Mouse (Mus musculus) hindbrain, embryonic 11.5 days (tissue): ENCODE results near the gene Rbfox2. TPM values are rescaled to one million over a fixed set of nuclear protein-coding genes. Genes with fewer than 3 reads are reported as not detected.

Source experiments
- ATAC-seq: fragments of 200-750 bp; cut with Nextera tagmentation; 2 replicates; pipeline ENCODE4 v1.8.0; 2017; ENCODE audit warnings: mild to moderate bottlenecking, moderate TSS enrichment, moderate library complexity; ENCODE audit not compliant: low FRiP score
- DNase-seq: peaks from one replicate; pipeline ENCODE4 v3.0.0-alpha.2; 2015; ENCODE audit warnings: low spot score
- H3K27ac ChIP-seq: fragments of 300-500 bp; sonication (generic); 2 replicates; pipeline ENCODE4 v1.5.1; 2014; ENCODE audit warnings: mild to moderate bottlenecking, low read depth, low read length
- H3K27me3 ChIP-seq: fragments of 300-500 bp; sonication (generic); 2 replicates; pipeline ENCODE4 v1.6.1; 2014; ENCODE audit warnings: mild to moderate bottlenecking, low read length, moderate library complexity, mixed read lengths; ENCODE audit not compliant: control insufficient read depth, insufficient read depth
- H3K36me3 ChIP-seq: fragments of 300-500 bp; sonication (generic); 2 replicates; pipeline ENCODE4 v1.6.1; 2014; ENCODE audit warnings: mild to moderate bottlenecking, low read length, moderate library complexity, mixed read lengths; ENCODE audit not compliant: control insufficient read depth, insufficient read depth
- H3K4me1 ChIP-seq: fragments of 300-500 bp; sonication (generic); replicated peaks from 2 replicates; pipeline ENCODE4 v1.6.1; 2014; ENCODE audit warnings: low read length, mixed read lengths; ENCODE audit not compliant: control insufficient read depth, insufficient read depth
- H3K4me2 ChIP-seq: fragments of 300-500 bp; sonication (generic); replicated peaks from 2 replicates; pipeline ENCODE4 v1.6.1; 2014; ENCODE audit warnings: mild to moderate bottlenecking, low read depth, low read length
- H3K4me3 ChIP-seq: fragments of 300-500 bp; sonication (generic); 2 replicates; pipeline ENCODE4 v1.5.1; 2014; ENCODE audit warnings: low read depth, low read length
- H3K9ac ChIP-seq: fragments of 300-500 bp; sonication (generic); 2 replicates; pipeline ENCODE4 v1.6.1; 2014; ENCODE audit warnings: low read depth, low read length
- H3K9me3 ChIP-seq: fragments of 300-500 bp; sonication (generic); 2 replicates; pipeline ENCODE4 v1.6.1; 2016; ENCODE audit warnings: low read length; ENCODE audit not compliant: control insufficient read depth
- WGBS: fragments of 180-500 bp; shearing (Covaris S2); extraction: QIAGEN DNeasy Blood & Tissue Kit; methylation state at CpG from one replicate; pipeline ENCODE4 v1.1.7; 2014; 5-methylcytosine and 5-hydroxymethylcytosine counted together
- polyA plus RNA-seq: library from polyadenylated mRNA; unstranded; fragments of >200 nt; fragmentation: Nextera tagmentation; extraction: Ambion mirVana; gene quantifications from 2 replicates; pipeline ENCODE4 v1.2.1, GENCODE M21; 2014

Gene Rbfox2
- polyA plus RNA-seq, 1 experiment from 2014 or later, result 142 TPM

DNA sequence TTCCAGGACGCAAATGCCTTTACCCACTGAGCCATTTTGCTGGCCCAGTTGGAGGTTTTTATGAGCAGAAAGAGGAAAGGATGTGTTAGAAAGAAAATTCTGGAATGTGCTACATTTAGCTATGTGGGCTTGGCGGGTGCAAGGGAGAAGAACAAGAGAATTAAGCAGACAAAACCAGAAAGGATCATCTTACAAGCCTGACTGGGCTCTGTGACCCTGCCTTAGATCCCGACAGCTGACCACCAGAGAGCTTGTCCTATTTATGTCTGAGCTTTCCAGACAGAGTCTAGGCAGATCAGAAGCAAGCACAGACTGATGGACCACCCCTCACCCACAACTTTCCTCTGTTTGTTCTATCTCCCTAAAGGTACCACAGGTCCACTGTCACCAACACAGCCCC, 275.5 kb downstream of the Rbfox2 start:
- Histone ChIP-seq H3K36me3 (no peaks in the 10 kb centered on the region), H3K9me3 (no peaks in the 10 kb centered on the region), H3K27ac (no peak overlapping the region), H3K9ac (no peak overlapping the region), H3K4me3 (no peak overlapping the region), H3K4me1 (no peaks in the 10 kb centered on the region; the same call in 1 of the 2 replicates), H3K27me3 (no peaks in the 10 kb centered on the region), H3K4me2 (no peak overlapping the region)
- WGBS, result 52% methylated on average over 3 of the region's 3 CpGs
- DNase-seq (no peak), ATAC-seq (no peak)

DNA sequence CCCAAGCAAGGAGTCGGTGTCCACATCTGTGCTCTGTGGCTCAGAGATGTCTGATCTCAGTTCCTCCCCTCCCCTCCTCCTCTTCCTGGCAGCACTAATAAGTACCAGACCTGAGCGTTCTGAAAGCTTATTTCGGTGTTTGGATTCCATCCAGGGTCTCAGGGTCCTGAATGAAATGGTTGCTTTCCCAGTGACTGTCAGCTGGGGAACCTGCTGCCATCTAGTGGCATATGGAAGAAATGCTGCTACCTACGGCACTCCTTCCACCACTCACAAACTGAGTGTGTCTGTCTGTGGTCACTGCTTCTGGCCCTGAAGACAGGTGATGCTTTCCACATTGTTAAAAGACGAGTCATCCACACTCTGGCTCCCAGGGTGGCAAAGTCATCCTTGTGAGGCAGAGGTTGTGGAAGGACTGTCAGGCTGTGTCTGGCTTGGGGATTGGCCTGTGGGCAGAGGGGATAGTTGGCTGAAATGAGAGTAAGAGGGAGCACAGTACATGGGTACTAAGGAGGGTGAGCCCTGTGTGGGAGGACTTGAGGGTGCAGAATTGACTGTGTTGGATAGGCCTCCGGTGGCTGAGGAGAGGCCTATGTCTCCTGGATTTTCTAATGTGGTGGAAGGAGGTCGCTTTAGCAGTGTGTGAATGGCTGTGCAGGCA, 277.3 kb downstream of the Rbfox2 start:
- 35% methylated on average over 7 of the region's 7 CpGs for whole genome bisulfite sequencing
- peak; percentile 81 for DNase-seq
- no peak overlapping the region for H3K27ac ChIP-seq

More for the DNA sequence above, 277.3 kb downstream of the Rbfox2 start:
- Histone ChIP-seq H3K27me3 (no peaks in the 10 kb centered on the region), H3K9ac (0 out of 2 replicates have a peak overlapping the region, but pooled peaks have one; percentile 15), H3K4me2 (no peak overlapping the region), H3K36me3 (no peaks in the 10 kb centered on the region), H3K9me3 (no peaks in the 10 kb centered on the region), H3K4me1 (no peaks in the 10 kb centered on the region; the same call in 1 of the 2 replicates), H3K4me3 (no peak overlapping the region)
- ATAC-seq, result 0 out of 2 replicates have a peak, but pooled peaks have one; percentile 14

Other genes with a start within 250 kb of the Rbfox2 start
- gene Apol7a, start 92.1 kb upstream of the Rbfox2 start, polyA plus RNA-seq, result not detected in 2 replicates
- gene Apol9a, start 104.1 kb upstream of the Rbfox2 start, polyA plus RNA-seq, result 0.03 and 0.06 TPM in 2 replicates
- not detected in 2 replicates for gene Apol7b, start 140.5 kb upstream of the Rbfox2 start, polyA plus RNA-seq
- not detected in 2 replicates for gene Apol10a, start 170.0 kb upstream of the Rbfox2 start, polyA plus RNA-seq
- not detected in 2 replicates for gene Apol11a, start 201.3 kb upstream of the Rbfox2 start, polyA plus RNA-seq
- not detected in 2 replicates for gene Apol7c, start 226.3 kb upstream of the Rbfox2 start, polyA plus RNA-seq